Mouse (Mus musculus) kidney, postnatal 0 days (tissue): ENCODE results near the gene Fbxo48. TPM values are rescaled to one million over a fixed set of nuclear protein-coding genes. Genes with fewer than 3 reads are reported as not detected.

ENCODE experiments used
- ATAC-seq: fragments of 200-750 bp; cut with Nextera tagmentation; replicated peaks from 2 replicates; pipeline ENCODE4 v1.8.0; 2017; ENCODE audit warnings: low read depth, moderate number of reproducible peaks, moderate TSS enrichment, moderate library complexity; ENCODE audit not compliant: low FRiP score
- DNase-seq: peaks from one replicate; pipeline ENCODE4 v3.0.0-alpha.2; 2016; ENCODE audit warnings: low spot score
- H3K27ac ChIP-seq: fragments of 300-500 bp; sonication (generic); 2 replicates; pipeline ENCODE4 v1.5.1; 2014; ENCODE audit warnings: mild to moderate bottlenecking
- H3K27me3 ChIP-seq: fragments of 300-500 bp; sonication (generic); 2 replicates; pipeline ENCODE4 v1.6.1; 2014; ENCODE audit warnings: low read length, mixed read lengths; ENCODE audit not compliant: insufficient read depth
- H3K36me3 ChIP-seq: fragments of 300-500 bp; sonication (generic); 2 replicates; pipeline ENCODE4 v1.6.1; 2014; ENCODE audit warnings: low read length, mixed read lengths; ENCODE audit not compliant: insufficient read depth
- H3K4me1 ChIP-seq: fragments of 300-500 bp; sonication (generic); replicated peaks from 2 replicates; pipeline ENCODE4 v1.6.1; 2014; ENCODE audit warnings: antibody characterized with exemption, low read length, mixed read lengths; ENCODE audit not compliant: insufficient read depth
- H3K4me2 ChIP-seq: fragments of 300-500 bp; sonication (generic); 2 replicates; pipeline ENCODE4 v1.6.1; 2014; ENCODE audit warnings: mild to moderate bottlenecking, low read length, moderate library complexity, mixed read lengths
- H3K4me3 ChIP-seq: fragments of 300-500 bp; sonication (generic); replicated peaks from 2 replicates; pipeline ENCODE4 v1.5.1; 2014; ENCODE audit warnings: low read depth, low read length
- H3K9ac ChIP-seq: fragments of 300-500 bp; sonication (generic); 2 replicates; pipeline ENCODE4 v1.6.1; 2014; ENCODE audit warnings: low read depth, low read length
- H3K9me3 ChIP-seq: fragments of 300-500 bp; sonication (generic); replicated peaks from 2 replicates; pipeline ENCODE4 v1.6.1; 2016; ENCODE audit warnings: low read length, inconsistent platforms, mixed read lengths
- CTCF ChIP-seq: IDR thresholded peaks from 2 replicates; pipeline ENCODE4 v1.5.1; 2016; ENCODE audit warnings: antibody characterized with exemption, low read depth, mild to moderate bottlenecking, moderate library complexity
- WGBS: fragments of 180-500 bp; shearing (Covaris S2); extraction: QIAGEN DNeasy Blood & Tissue Kit; methylation state at CpG from one replicate; pipeline ENCODE4 v1.1.7; 2014; 5-methylcytosine and 5-hydroxymethylcytosine counted together
- polyA plus RNA-seq: library from polyadenylated mRNA; unstranded; fragments of >200 nt; fragmentation: Nextera tagmentation; extraction: Ambion mirVana; gene quantifications from 2 replicates; pipeline ENCODE4 v1.2.1, GENCODE M21; 2015

The Fbxo48 gene
- 0.42 and 0.71 TPM in 2 replicates for polyA plus RNA-seq

DNA sequence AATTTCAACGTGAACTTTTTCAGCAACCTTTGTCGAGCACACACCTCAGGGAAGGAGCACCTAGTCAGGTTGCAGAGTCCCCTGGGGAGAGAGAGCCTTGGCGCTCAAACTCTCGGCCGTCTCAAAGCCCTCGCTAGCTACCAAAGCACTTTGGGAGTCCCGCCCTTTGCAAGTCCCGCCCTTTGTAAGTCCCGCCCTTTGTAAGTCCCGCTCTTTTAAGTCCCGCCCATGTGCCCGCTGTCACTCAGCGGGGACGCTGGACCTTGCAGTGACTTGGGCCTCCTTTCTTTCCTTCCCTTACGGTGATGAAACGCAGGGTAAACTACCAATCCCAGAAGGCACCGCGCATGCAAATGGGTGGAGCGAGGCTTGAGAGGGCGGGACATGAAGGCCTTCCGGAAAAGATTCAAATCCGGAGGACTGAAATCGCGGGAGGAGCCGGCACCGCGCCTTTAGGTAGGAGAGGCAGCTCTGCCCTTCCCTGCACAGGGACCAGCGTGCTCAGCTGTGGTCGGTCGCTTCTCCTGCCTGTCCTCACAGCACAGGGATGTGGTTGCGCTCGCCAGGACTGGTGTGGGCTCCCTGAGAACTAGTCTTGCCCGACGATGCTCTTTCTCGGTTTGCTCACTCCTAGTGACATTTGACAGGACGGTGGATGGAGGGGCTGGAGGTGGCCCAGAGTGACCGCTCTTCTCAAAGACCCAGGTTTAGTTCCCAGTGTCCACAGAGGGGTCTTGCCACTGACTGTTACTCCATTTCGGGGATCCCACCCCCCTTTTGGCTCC is at the start of gene Fbxo48:
Gene Fbxo48, plus strand, starts transcription at position 400 of the 785 bp plus-strand sequence.
- DNase-seq, result peak; percentile 99
- under 1% methylated on average over 38 of the region's 38 CpGs for WGBS
- H3K27ac ChIP-seq, result no peak within 1 kb of the TSS; the same call in 1 of the 2 replicates

DNA sequence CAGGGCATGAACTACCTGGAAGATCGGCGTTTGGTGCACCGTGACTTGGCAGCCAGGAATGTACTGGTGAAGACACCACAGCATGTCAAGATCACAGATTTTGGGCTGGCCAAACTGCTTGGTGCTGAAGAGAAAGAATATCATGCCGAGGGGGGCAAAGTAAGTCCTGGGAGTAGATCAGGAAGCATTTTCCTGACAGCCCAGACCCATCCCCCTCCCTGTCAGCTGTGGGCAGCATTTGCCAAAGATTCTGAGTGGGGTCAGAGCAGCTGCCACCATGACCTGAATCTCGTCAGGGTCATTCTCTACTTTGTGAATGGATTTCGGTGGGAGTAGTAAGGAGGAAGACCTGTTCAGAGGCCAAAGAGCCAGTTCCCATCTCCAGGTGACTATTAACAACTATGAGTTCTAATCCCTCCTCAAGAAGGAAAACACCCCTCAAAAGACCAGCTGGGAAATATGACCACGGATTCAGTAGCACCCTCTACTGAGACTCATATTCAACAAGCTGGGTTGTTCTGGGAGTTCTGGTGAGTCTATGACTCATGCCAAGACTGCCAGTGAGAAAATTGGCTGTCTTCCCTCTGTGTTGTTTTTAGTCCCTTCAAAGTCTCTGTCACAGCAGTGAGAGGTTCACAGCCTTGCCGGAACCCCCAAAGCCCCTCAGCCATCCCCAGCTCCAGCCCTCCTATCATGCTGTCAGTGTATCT is 46.7 kb upstream of the Fbxo48 start:
- WGBS, result 76% methylated on average over 8 of the region's 8 CpGs
- H3K36me3 ChIP-seq, result no peaks in the 10 kb centered on the region
- no peak overlapping the region for H3K4me2 ChIP-seq
- 0 out of 2 replicates have a peak, but pooled peaks cover 3% of the 10 kb centered on the region for H3K4me1 ChIP-seq
- no peak for ATAC-seq
- DNase-seq, result no peak
- no peaks in the 10 kb centered on the region for H3K9me3 ChIP-seq
- no peak overlapping the region for H3K4me3 ChIP-seq
- no peaks in the 10 kb centered on the region for H3K27me3 ChIP-seq
- no peak for TF ChIP-seq CTCF
- H3K9ac ChIP-seq, result no peak overlapping the region
- H3K27ac ChIP-seq, result no peak overlapping the region

More for the DNA sequence above, at the start of gene Fbxo48:
- no peaks in the 10 kb centered on the region for H3K9me3 ChIP-seq
- H3K4me3 ChIP-seq, result peak within 1 kb of the TSS; percentile 60
- peak within 1 kb of the TSS; percentile 65 for H3K9ac ChIP-seq
- H3K27me3 ChIP-seq, result no peaks in the 10 kb centered on the region
- ATAC-seq, result peak; percentile 100
- no peaks in the 10 kb centered on the region for H3K4me1 ChIP-seq
- H3K4me2 ChIP-seq, result peak within 1 kb of the TSS; percentile 86
- no peaks in the 10 kb centered on the region for H3K36me3 ChIP-seq
- TF ChIP-seq CTCF, result no peak

- Histone ChIP-seq H3K9ac (no peak overlapping the region), H3K4me3 (no peak overlapping the region), H3K4me1 (0 out of 2 replicates have a peak, but pooled peaks cover 3% of the 10 kb centered on the region), H3K9me3 (no peaks in the 10 kb centered on the region), H3K4me2 (no peak overlapping the region), H3K27ac (no peak overlapping the region), H3K36me3 (no peaks in the 10 kb centered on the region), H3K27me3 (no peaks in the 10 kb centered on the region)
- no peak for ATAC-seq
- 62% methylated on average over 3 of the region's 3 CpGs for WGBS
- TF ChIP-seq CTCF, result no peak
- no peak for DNase-seq
Measured at GRCm38 (mm10) chr11:16905012-16905332, 46.2 kb upstream of the Fbxo48 start.

GRCm38 (mm10) chr11:16906530-16906929 is 44.6 kb upstream of the Fbxo48 start:
- Histone ChIP-seq H3K4me2 (no peak overlapping the region), H3K9ac (no peak overlapping the region), H3K27ac (no peak overlapping the region), H3K9me3 (no peaks in the 10 kb centered on the region), H3K4me3 (no peak overlapping the region), H3K4me1 (0 out of 2 replicates have a peak, but pooled peaks cover 3% of the 10 kb centered on the region), H3K27me3 (no peaks in the 10 kb centered on the region), H3K36me3 (no peaks in the 10 kb centered on the region)
- TF ChIP-seq CTCF, result no peak
- DNase-seq (no peak), ATAC-seq (no peak)
- 95% methylated on average over 2 of the region's 2 CpGs for WGBS

- WGBS, result 85% methylated on average over 1 of the region's 1 CpGs
- DNase-seq, result peak; percentile 24
- Histone ChIP-seq H3K4me1 (0 out of 2 replicates have a peak, but pooled peaks cover 3% of the 10 kb centered on the region), H3K9me3 (no peaks in the 10 kb centered on the region), H3K36me3 (0 out of 2 replicates have a peak, but pooled peaks cover 3% of the 10 kb centered on the region), H3K27ac (peak overlapping the region; percentile 42; the same call in 1 of the 2 replicates), H3K27me3 (no peaks in the 10 kb centered on the region), H3K4me3 (no peak overlapping the region), H3K4me2 (no peak overlapping the region), H3K9ac (no peak overlapping the region)
- no peak for ATAC-seq
- TF ChIP-seq CTCF, result no peak
Measured at GRCm38 (mm10) chr11:16907517-16908129, 43.6 kb upstream of the Fbxo48 start.

DNA sequence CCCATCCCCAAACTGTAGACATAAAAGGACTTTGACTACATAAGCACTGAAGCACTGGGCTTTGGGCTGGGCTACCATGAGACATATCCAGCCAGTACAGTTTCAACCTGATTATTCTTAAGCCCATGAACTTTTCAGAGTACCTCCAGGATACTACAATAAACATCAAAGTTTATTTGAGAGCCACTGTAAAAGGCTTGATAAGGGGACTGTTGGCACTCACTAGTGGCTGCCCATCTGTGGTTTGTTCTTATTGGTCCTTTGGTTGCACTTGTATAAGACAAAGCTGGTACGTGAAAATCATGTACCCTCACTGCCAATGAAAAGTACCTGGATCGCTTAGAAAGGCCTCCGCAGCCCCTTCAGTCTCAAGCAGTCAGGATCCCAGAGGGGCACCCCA is 36.4 kb upstream of the Fbxo48 start:
- Histone ChIP-seq H3K36me3 (0 out of 2 replicates have a peak, but pooled peaks cover 3% of the 10 kb centered on the region), H3K27ac (no peak overlapping the region), H3K4me3 (no peak overlapping the region), H3K9me3 (no peaks in the 10 kb centered on the region), H3K27me3 (no peaks in the 10 kb centered on the region), H3K9ac (no peak overlapping the region), H3K4me2 (no peak overlapping the region), H3K4me1 (no peaks in the 10 kb centered on the region)
- ATAC-seq (no peak), DNase-seq (no peak)
- WGBS, result 79% methylated on average over 3 of the region's 3 CpGs
- TF ChIP-seq CTCF, result no peak
